Mouse (Mus musculus) lung, adult 18-20 months (tissue): ENCODE data around the gene Ckap2.

ENCODE experiments used
- DNase-seq, 2 experiments: peaks; one replicate each; pipeline ENCODE4 v3.0.0; 2022; ENCODE audit warnings: mixed read lengths in 2 of 2

Gene Ckap2

GRCm38 (mm10) chr8:22148367-22148740 lies 37.3 kb downstream of the Ckap2 start:
- DNase-seq: no peak

GRCm38 (mm10) chr8:22147706-22148366 lies 37.8 kb downstream of the Ckap2 start:
- DNase-seq: no peak

- DNase-seq: no peak
Measured at GRCm38 (mm10) chr8:22145831-22146230, 39.8 kb downstream of the Ckap2 start.

- no peak for DNase-seq
Measured at GRCm38 (mm10) chr8:22143764-22144491, 41.7 kb downstream of the Ckap2 start.

GRCm38 (mm10) chr8:22142592-22142991 lies 43.0 kb downstream of the Ckap2 start:
- DNase-seq: no peak

GRCm38 (mm10) chr8:22141836-22142385 lies 43.7 kb downstream of the Ckap2 start:
- DNase-seq: no peak

- peak; percentile 10 to 28 for DNase-seq
Measured at GRCm38 (mm10) chr8:22136462-22136861, 49.2 kb downstream of the Ckap2 start.

GRCm38 (mm10) chr8:22134750-22135135 lies 50.9 kb downstream of the Ckap2 start:
- no peak for DNase-seq

- DNase-seq: no peak
Measured at GRCm38 (mm10) chr8:22134078-22134749, 51.4 kb downstream of the Ckap2 start.

GRCm38 (mm10) chr8:22132062-22132461 lies 53.6 kb downstream of the Ckap2 start:
- peak in 1 of 2 experiments; percentile 10 for DNase-seq

GRCm38 (mm10) chr8:22124220-22125152 lies 61.1 kb downstream of the Ckap2 start, which contains the start of gene Nek5:
TSS of gene Nek5 (minus strand) at chr8:22125053.
- DNase-seq: peak; percentile 37 to 57
